Mouse (Mus musculus): ENCODE data around the gene Gramd1a. TPM values are rescaled to one million over a fixed set of nuclear protein-coding genes. Genes with fewer than 3 reads are reported as not detected.

Gramd1a gene
- total RNA-seq, 2 experiments from 2014 or later, result 107 to 118 TPM

DNA sequence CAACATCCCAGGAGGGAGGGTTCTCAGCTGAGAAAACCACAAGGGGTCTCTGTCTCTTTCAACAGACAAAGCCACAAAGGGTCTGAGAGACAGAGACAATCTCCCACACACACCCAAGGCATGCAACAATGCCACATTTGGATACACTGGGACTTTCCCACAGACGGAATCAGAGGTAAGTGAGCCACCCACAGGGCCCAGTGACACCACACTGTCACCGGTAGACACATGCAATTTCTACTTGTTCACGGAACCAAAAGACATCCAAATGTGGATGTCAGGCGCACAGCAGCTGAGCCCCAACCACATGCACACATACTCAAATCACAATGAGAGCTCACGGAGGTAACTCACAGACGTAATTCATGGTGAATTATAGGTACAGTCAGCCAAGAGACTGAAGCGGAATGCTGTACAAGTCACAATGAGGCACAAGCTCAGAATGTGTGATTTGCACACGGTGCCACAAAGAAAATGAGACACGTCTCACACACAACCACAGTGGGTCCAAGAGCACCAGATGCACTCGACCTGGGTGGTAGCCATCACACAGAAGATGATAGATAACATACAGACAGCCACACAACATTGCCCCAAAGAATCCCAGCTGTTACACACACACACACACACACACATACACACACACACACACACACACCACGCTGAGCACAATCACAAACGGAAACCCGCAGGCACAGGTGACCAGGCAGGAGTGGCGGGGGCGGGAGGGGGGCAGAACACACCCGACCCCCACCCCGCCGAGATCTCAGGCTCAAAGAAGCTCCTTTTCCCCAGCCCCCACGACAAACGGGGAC, 5.7 kb downstream of the Gramd1a start:
- Histone ChIP-seq H3K4me3 (peak overlapping the region; percentile 98), H3K27ac (peak overlapping the region; percentile 98)
- intact Hi-C loops (cut with DNase I), result no loop called here
- DNase-seq (ENCODE audit: extremely low spot score in 1 of 2, low spot score in 2 of 2), result peak in 1 of 2 experiments; percentile 32
- no peak for TF ChIP-seq CTCF (IDR thresholded peaks at IDR 0.05)

DNA sequence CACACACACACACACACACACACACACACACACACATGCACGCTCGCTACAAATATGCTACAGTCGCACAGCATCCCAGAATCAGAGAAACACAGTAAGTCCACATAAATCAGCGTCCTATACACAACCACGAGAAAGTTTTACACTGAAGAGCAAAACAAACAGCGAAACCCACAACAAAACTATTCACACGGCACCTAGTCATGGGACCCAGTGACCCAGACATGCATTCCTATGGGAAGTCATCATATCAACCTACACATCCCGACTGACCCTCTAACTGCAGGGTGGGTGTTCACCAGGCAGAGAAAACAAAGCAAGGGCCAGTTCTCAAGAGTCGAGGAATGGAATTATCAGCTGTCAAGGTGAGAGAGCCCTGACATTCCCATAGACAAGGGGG, 6.4 kb downstream of the Gramd1a start:
- Histone ChIP-seq H3K4me3 (peak overlapping the region; percentile 98), H3K27ac (peak overlapping the region; percentile 59; the same call in 1 of the 2 replicates)
- intact Hi-C loops (cut with DNase I), result no loop called here
- no peak for DNase-seq (ENCODE audit: extremely low spot score in 1 of 2, low spot score in 2 of 2)
- no peak for TF ChIP-seq CTCF (IDR thresholded peaks at IDR 0.05)

DNA sequence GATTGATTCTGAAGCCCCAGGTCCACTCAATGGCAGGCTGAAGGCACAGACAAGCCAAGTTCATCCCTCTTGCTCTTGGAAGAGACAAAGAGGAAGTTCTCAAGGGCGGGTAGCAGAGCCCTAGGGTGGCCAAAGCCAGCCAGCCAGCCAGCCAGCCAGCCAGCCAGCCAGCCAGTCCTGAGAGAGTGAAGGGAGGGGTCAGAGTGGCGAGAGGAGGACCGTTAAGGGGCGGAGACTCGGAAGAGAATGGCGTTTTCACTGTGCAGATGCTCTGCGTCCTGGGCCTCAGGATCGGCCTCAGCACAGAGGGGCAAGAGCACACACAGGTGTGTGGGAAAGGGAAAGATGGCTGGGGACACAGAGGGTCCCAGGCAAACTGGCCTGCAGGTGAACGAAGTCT, 6.9 kb downstream of the Gramd1a start:
- no peak for TF ChIP-seq CTCF (IDR thresholded peaks at IDR 0.05)
- peak in 1 of 2 experiments; percentile 54 for DNase-seq (ENCODE audit: extremely low spot score in 1 of 2, low spot score in 2 of 2)

DNA sequence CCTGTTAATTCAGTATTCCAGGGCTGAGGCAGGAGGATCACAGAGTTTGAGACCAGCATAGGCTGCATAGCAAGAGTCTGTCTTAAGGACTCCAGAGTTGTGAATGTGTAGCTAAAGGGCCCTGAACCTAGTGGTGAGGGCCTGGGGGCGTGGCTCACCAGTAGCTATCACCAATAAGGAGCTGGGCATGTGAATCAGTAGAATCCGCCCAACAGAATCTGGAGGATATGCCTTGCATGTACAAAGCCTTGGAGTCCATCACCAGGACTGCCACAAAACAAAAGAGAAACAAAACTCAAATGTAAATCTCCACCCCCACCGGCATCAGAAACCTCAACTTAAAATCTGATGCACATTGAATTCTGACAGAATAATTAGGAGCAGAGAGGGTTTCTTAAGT, 7.6 kb downstream of the Gramd1a start:
- intact Hi-C loops (cut with DNase I), result no loop called here
- Histone ChIP-seq H3K27ac (peak overlapping the region; percentile 44; the same call in 1 of the 2 replicates), H3K4me3 (no peak overlapping the region)
- DNase-seq (ENCODE audit: extremely low spot score in 1 of 2, low spot score in 2 of 2), result peak in 1 of 2 experiments; percentile 9
- no peak for TF ChIP-seq CTCF (IDR thresholded peaks at IDR 0.05)

More for the DNA sequence above, 6.9 kb downstream of the Gramd1a start:
- no peak overlapping the region for H3K4me3 ChIP-seq
- intact Hi-C loops (cut with DNase I), result no loop called here
- peak overlapping the region; percentile 44 for H3K27ac ChIP-seq

- no peak for TF ChIP-seq CTCF (IDR thresholded peaks at IDR 0.05)
- intact Hi-C loops (cut with DNase I), result no loop called here
- no peak overlapping the region for H3K27ac ChIP-seq
- no peak overlapping the region for H3K4me3 ChIP-seq
- peak in 1 of 2 experiments; percentile 7 for DNase-seq (ENCODE audit: extremely low spot score in 1 of 2, low spot score in 2 of 2)
Observed at GRCm38 (mm10) chr7:31145596-31146160, 10.0 kb downstream of the Gramd1a start.

DNA sequence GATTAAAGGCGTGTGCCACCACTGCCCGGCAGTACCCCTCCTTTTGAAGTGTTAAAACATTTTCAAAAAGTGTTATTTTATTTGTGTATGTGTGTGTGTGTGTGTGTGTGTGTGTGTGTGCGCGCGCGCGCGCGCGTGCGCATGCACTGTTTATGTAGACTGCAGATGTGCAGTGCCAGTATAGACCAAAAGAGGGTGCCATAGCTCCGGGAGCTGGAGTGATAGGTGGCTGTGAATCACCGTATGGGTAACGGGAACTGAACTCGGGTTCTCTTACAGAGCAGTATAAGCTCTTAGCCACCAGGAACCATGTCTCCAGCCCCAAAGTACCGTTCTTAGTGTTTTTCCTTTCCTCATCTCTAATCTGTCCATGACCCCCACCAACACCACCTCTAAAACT, 10.8 kb downstream of the Gramd1a start:
- TF ChIP-seq CTCF (IDR thresholded peaks at IDR 0.05), result peak; percentile 39
- H3K4me3 ChIP-seq, result no peak overlapping the region
- no peak overlapping the region for H3K27ac ChIP-seq
- intact Hi-C loops (cut with DNase I), result no loop called here
- peak in 1 of 2 experiments; percentile 11 for DNase-seq (ENCODE audit: extremely low spot score in 1 of 2, low spot score in 2 of 2)

- no peak for DNase-seq (ENCODE audit: extremely low spot score in 1 of 2, low spot score in 2 of 2)
- intact Hi-C loops (cut with DNase I), result no loop called here
- H3K27ac ChIP-seq, result no peak overlapping the region
- no peak for TF ChIP-seq CTCF (IDR thresholded peaks at IDR 0.05)
- no peak overlapping the region for H3K4me3 ChIP-seq
Observed at GRCm38 (mm10) chr7:31140941-31141340, 14.8 kb downstream of the Gramd1a start.

- Histone ChIP-seq H3K4me3 (no peak overlapping the region), H3K27ac (no peak overlapping the region)
- no peak for DNase-seq (ENCODE audit: extremely low spot score in 1 of 2, low spot score in 2 of 2)
- intact Hi-C loops (cut with DNase I), result no loop called here
- TF ChIP-seq CTCF (IDR thresholded peaks at IDR 0.05), result no peak
Observed at GRCm38 (mm10) chr7:31140302-31140701, 15.4 kb downstream of the Gramd1a start.

- intact Hi-C loops (cut with DNase I), result loop anchor here (2.0 kb wide), 1 partner anchor 37 kb away; no protein-coding TSS in a partner anchor
- no peak overlapping the region for H3K4me3 ChIP-seq
- DNase-seq (ENCODE audit: extremely low spot score in 1 of 2, low spot score in 2 of 2), result peak in 1 of 2 experiments; percentile 61
- no peak overlapping the region for H3K27ac ChIP-seq
- TF ChIP-seq CTCF (IDR thresholded peaks at IDR 0.05), result peak; percentile 92
Observed at GRCm38 (mm10) chr7:31139765-31140164, 15.9 kb downstream of the Gramd1a start.

- intact Hi-C loops (cut with DNase I), result no loop called here
- Histone ChIP-seq H3K27ac (no peak overlapping the region), H3K4me3 (no peak overlapping the region)
- DNase-seq (ENCODE audit: extremely low spot score in 1 of 2, low spot score in 2 of 2), result no peak
- no peak for TF ChIP-seq CTCF (IDR thresholded peaks at IDR 0.05)
Observed at GRCm38 (mm10) chr7:31135717-31136116, 20.0 kb downstream of the Gramd1a start.

DNA sequence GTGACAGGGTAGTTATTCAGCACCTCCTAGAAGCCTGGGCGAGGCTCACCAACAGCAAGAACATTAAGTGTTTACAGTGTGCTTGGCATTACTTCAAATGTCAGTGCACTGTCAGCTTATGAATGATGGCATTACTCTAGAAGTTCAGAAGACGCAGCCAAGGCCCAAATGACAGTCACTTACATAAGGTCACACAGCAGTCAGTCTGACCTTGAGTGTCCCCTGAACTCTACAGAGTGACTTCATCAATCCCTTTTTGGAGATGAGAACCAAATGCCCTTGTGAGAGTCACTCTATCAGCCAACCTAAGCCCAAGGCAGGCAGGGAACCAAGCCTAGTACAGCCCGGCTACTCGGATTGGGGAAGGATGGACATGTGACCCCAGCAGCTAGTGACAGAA, 23.8 kb downstream of the Gramd1a start:
- no peak for DNase-seq (ENCODE audit: extremely low spot score in 1 of 2, low spot score in 2 of 2)
- H3K27ac ChIP-seq, result no peak overlapping the region
- no peak overlapping the region for H3K4me3 ChIP-seq
- intact Hi-C loops (cut with DNase I), result loop anchor here (2.0 kb wide), 1 partner anchor 45 kb away; no protein-coding TSS in a partner anchor
- TF ChIP-seq CTCF (IDR thresholded peaks at IDR 0.05), result no peak

- no peak overlapping the region for H3K27ac ChIP-seq
- peak; percentile 91 for TF ChIP-seq CTCF (IDR thresholded peaks at IDR 0.05)
- H3K4me3 ChIP-seq, result no peak overlapping the region
- intact Hi-C loops (cut with DNase I), result loop anchor here (2.0 kb wide), 1 partner anchor 46 kb away; no protein-coding TSS in a partner anchor
- DNase-seq (ENCODE audit: extremely low spot score in 1 of 2, low spot score in 2 of 2), result peak in 1 of 2 experiments; percentile 58
Observed at GRCm38 (mm10) chr7:31130841-31131240, 24.9 kb downstream of the Gramd1a start.

Measured in left cerebral cortex, adult 2 months (tissue).